Mouse (Mus musculus): ENCODE measurements at regions not wholly inside any gene's neighbourhood (a gene's known extent, or its start where the extent isn't known, plus 50 kb on each side); places are given as distances from the start of the nearest gene placed in this dataset.

DNA sequence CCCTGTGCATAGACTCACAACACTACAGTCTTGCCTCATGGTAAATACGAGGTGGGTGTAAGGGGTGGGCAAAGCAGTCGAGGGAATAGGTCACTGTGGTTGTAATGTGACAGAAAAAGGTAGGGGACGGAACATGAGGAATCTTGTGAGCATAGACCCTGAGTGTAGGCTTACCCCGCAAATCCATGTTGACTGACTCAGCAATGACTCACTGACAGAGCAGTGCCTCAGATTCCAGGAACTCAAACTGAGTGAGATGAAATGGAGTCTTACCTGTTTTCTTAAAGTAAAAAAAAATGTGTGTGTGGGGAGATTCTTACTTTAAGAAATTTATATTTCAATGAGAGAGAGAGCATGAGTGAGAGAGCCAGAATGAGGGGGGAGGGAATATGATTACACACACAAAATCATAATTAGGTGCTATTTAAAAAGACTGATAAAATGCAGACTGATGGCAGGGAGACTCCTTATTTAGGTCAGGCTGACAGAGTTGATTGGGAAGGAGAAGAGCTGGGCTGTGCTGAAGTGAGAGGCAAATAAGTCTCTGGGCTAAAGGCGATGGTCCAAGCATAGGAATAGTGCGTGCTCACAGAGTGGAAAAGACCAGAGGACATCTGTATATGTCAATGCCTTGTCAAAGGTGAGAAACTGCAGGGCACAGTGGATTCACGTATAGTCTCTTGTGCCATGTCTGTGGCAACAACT, 631.0 kb upstream of the Fam160b2 start:
- no peak for DNase-seq

- no peak for DNase-seq
These were observed 630.3 kb upstream of the Fam160b2 start for GRCm38 (mm10) chr14:71229955-71230354.

DNA sequence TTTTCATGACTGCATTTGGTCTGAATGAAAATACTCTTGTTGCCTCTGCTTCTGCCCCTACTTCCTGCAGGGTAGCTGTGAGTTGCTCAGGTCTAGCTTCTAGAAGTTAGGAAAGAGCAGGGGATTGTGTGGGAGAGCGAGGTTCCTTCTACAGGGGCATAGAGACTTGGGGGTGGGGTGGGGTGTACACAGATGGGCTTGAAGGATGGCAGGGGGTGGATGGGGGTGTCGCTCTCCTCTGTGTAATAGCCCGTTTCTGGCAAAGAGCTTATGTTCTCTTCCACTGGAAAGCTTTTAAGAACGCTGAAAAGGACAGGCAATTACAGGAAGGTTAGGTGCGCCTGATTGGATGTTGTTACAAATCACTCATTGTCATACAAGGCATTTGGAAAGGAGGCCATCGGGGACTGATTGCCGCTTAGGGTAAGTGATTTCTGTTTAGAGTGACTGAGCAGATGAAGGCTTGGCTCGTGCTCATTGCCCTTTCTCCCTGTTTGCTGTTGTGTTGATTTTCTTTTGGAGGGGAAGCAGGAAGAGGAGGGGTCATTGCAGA, 629.3 kb upstream of the Fam160b2 start:
- DNase-seq: no peak

- no peak for DNase-seq
These were observed 617.4 kb upstream of the Fam160b2 start for GRCm38 (mm10) chr14:71217041-71217440.

- no peak for DNase-seq
These were observed 611.8 kb upstream of the Fam160b2 start for GRCm38 (mm10) chr14:71211359-71211978.

GRCm38 (mm10) chr14:71203459-71203858, 603.8 kb upstream of the Fam160b2 start:
- DNase-seq: no peak

DNA sequence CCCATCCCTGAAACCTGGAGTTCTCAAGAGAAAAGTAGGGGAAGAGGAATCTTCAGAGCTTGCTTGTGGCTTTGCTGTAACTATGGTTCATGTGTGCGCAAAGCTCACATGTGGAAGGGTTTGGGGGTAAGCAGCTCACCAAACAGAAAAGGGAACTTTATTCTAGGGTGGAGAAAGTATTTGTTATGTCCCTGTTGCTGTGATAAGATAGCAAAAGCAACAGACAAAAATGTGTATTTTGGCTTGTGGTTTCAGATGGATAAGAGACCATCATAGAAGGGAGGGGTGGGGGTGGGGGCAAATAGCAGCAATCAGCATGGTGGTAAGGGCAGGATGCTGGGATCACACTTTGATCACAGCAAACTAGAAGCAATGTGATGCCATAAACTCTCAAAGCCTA, 601.3 kb upstream of the Fam160b2 start:
- DNase-seq: no peak

- no peak for DNase-seq
These were observed 599.7 kb upstream of the Fam160b2 start for GRCm38 (mm10) chr14:71199178-71199879.

DNA sequence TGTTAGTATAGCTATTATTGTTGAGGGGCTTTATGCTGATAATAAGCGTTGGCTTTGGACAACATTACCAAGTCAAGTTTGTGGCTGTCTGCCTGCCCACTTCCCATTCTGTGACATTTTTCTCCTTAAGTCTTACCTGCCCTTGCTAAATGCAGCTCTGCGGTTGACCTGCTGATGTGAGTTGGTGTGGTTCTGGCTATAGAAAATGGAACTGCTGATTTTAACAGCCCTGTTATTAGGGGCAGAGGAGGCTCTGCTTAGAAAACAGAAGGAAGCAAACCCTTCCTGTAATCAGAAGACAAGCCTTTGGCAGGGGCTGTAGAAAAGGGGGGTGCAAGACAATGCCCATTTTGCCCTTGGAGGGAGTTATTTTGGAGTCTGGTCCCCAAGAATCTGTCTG, 594.6 kb upstream of the Fam160b2 start:
- no peak for DNase-seq

DNA sequence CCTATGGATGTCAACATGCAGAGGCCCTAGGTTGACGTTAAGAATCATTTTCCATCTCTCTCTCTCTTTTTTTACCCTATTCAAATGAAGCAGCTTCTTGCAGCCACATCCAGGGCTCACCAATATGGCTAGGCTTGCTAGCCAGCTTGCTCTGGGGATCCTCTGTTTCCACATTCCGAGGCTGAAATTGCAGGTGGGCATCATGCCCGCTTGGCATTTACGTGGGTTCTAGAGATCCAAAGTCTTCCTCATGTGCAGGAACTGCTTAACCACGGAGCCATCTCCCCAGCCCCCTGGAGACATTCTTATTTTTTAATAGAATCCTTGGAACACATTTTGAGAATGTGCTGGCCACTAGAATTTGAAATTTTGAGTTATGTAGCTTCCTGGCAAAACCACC, 592.9 kb upstream of the Fam160b2 start:
- DNase-seq: no peak

DNA sequence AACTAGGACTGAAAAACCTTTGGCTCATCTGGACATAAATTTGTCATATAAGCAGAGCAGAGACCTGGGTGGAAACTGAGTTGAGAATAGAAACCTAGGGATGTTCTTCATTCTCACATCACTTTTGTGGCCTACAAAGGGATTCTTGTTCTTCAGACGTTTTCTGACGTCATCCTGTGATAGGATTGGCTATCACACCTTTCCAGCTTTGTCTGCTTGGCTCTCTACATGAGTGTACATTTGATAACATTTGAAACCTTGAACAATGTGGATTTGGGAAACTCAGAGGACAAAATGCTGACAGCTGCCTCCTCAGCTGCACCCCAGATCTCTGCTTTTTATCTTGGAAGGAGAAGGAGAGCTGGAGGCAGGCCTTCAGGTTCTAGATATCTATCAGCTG, 589.7 kb upstream of the Fam160b2 start:
- DNase-seq: no peak

- DNase-seq: no peak
These were observed 577.7 kb upstream of the Fam160b2 start for GRCm38 (mm10) chr14:71177341-71177740.

- no peak for DNase-seq
These were observed 574.5 kb upstream of the Fam160b2 start for GRCm38 (mm10) chr14:71174175-71174574.

GRCm38 (mm10) chr14:71159556-71159955, 559.9 kb upstream of the Fam160b2 start:
- DNase-seq: no peak

- no peak for DNase-seq
These were observed 542.8 kb upstream of the Fam160b2 start for GRCm38 (mm10) chr14:71142465-71142864.

DNA sequence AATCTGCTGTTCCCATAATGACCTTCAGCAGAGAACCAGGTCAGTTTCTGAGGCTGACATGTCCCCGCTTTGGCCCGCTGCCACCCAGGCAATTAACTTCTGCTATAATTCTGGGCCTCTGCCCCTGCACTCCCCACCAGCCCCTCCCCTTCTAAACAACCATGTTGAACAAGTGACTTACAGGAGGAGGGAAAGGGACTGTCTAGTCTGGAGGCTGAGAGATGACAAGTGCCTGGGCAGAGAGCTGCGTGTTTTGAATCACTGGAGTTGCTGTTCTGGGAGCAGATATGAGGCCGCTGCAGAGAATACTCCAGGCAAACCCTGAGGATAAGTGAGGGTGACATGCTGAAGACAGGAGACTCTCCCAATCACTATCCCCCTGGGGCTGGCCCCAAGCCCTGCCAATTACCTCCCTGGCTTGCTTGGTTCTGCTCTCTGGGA, 530.2 kb upstream of the Fam160b2 start:
- DNase-seq: peak in 1 of 2 experiments; percentile 8

DNA sequence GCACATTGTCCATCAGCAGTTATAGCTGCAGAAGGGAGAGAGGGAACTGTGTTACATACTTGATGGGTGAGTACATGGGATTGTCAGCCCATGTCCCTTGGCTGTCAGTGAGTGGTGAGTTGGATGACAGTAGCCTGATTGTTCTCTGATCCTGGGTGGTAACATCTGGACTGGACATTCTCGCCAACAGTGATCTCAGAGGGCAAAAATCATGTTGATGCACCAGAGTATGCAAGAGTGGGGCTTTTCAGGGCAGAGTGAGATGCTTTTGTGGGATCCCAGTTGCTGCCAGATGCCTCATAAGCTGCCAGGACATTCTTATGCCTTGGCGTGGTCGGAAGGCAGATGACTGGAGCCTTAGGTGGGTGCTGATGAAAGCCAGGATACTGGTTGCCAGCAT, 528.9 kb upstream of the Fam160b2 start:
- DNase-seq: no peak

GRCm38 (mm10) chr14:71118681-71119080, 519.0 kb upstream of the Fam160b2 start:
- DNase-seq: no peak

DNA sequence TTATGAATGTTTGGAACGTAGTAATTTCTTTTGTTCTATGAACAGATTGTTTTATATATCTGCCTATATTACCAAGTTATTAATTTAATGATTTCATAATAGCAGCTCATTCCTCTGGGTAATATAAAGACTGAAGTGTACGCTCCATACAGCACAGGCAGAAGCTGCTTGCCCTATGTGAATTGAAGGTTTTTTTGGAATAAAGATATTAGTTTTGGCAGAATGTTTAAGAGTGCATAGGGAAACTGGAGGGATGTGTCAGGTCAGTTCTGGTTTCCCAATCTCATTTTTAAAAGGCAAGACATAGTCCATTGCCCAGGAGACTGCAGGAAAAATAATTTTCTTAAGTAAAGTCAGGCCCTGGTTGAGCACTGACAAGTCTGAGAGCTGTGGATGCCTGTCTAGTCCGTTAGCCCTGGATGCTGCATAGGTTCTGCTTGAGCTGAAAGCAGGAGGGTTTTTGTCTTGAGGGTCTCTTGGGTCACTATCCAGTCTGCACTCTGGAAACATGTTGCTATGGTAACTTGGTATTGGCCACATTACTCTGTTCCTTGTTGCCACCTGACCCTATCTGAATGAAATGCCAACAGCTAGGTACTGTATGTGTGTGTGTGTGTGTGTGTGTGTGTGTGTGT, 516.3 kb upstream of the Fam160b2 start:
- no peak for DNase-seq

DNA sequence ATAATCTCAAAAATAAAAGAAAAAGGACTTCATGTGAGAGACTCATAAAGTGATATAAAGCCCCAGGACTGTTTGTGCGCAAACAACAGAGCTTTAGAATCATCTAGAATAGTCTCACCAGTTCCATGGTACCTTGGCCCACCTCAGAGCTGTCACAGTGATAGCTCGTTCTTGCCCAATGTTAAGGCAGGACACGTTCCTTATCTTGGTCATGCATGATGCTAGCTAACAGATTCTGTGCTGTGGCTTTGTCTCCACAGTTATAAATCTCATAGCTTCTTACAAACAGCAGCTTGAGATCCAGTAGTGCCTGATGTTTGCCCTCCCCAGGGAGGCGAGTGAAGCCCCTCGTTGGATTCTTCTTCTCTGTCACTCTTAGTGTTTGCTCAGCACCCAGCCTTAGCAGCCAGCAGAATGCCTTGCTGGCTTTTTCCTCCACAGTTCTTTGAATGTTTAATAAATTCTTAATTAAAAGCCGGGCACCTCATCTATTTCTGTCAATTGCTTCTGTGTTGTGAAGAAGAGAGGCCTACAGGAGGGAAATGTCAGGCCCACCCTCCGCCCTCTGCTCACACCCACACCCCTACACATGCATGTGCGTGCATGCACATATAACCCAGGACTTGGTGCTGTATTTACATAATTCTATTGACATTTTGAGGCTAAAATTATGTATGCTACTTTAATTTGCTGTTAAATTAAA, 515.6 kb upstream of the Fam160b2 start:
- DNase-seq: no peak

GRCm38 (mm10) chr14:71113198-71113597, 513.6 kb upstream of the Fam160b2 start:
- no peak for DNase-seq

- no peak for DNase-seq
These were observed 505.0 kb upstream of the Fam160b2 start for GRCm38 (mm10) chr14:71104617-71105016.

- no peak for DNase-seq
These were observed 504.3 kb upstream of the Fam160b2 start for GRCm38 (mm10) chr14:71103955-71104354.
